Mouse (Mus musculus) midbrain, embryonic 14.5 days (tissue): Measurements from ENCODE around the gene Prtg. TPM values are rescaled to one million over a fixed set of nuclear protein-coding genes. Genes with fewer than 3 reads are reported as not detected.

Source experiments
- ATAC-seq: fragments of 200-750 bp; cut with Nextera tagmentation; 2 replicates; pipeline ENCODE4 v1.8.0; 2017; ENCODE audit warnings: moderate number of reproducible peaks, moderate library complexity; ENCODE audit not compliant: low FRiP score, low TSS enrichment
- DNase-seq: peaks from one replicate; pipeline ENCODE4 v3.0.0-alpha.2; 2015
- H3K27ac ChIP-seq: fragments of 300-500 bp; sonication (generic); replicated peaks from 2 replicates; pipeline ENCODE4 v1.5.1; 2014; ENCODE audit warnings: mild to moderate bottlenecking, low read depth, low read length, moderate library complexity
- H3K27me3 ChIP-seq: fragments of 300-500 bp; sonication (generic); 2 replicates; pipeline ENCODE4 v1.6.1; 2014; ENCODE audit warnings: low read length, control low read depth, mixed read lengths; ENCODE audit not compliant: control insufficient read depth, insufficient read depth
- H3K36me3 ChIP-seq: fragments of 300-500 bp; sonication (generic); 2 replicates; pipeline ENCODE4 v1.6.1; 2014; ENCODE audit warnings: low read length, control low read depth; ENCODE audit not compliant: control insufficient read depth, insufficient read depth
- H3K4me1 ChIP-seq: fragments of 300-500 bp; sonication (generic); 2 replicates; pipeline ENCODE4 v1.6.1; 2014; ENCODE audit warnings: mild to moderate bottlenecking, antibody characterized with exemption, low read length, control low read depth; ENCODE audit not compliant: control insufficient read depth, insufficient read depth
- H3K4me2 ChIP-seq: fragments of 300-500 bp; sonication (generic); 2 replicates; pipeline ENCODE4 v1.6.1; 2014; ENCODE audit warnings: mild to moderate bottlenecking, low read length, moderate library complexity
- H3K4me3 ChIP-seq: fragments of 300-500 bp; sonication (generic); replicated peaks from 2 replicates; pipeline ENCODE4 v1.5.1; 2014; ENCODE audit warnings: low read depth, low read length
- H3K9ac ChIP-seq: fragments of 300-500 bp; sonication (generic); replicated peaks from 2 replicates; pipeline ENCODE4 v1.6.1; 2014; ENCODE audit warnings: mild to moderate bottlenecking, low read length, moderate library complexity
- H3K9me3 ChIP-seq: fragments of 300-500 bp; sonication (generic); 2 replicates; pipeline ENCODE4 v1.6.1; 2016; ENCODE audit warnings: low read length, control low read depth, mixed read lengths; ENCODE audit not compliant: control insufficient read depth
- WGBS: fragments of 180-500 bp; shearing (Covaris S2); extraction: QIAGEN DNeasy Blood & Tissue Kit; methylation state at CpG from one replicate; pipeline ENCODE4 v1.1.7; 2014; 5-methylcytosine and 5-hydroxymethylcytosine counted together
- polyA plus RNA-seq: library from polyadenylated mRNA; unstranded; fragments of >200 nt; fragmentation: Nextera tagmentation; extraction: Ambion mirVana; gene quantifications from 2 replicates; pipeline ENCODE4 v1.2.1, GENCODE M21; 2014

Prtg gene
- polyA plus RNA-seq, 1 experiment from 2014 or later, result 0.54 TPM

DNA sequence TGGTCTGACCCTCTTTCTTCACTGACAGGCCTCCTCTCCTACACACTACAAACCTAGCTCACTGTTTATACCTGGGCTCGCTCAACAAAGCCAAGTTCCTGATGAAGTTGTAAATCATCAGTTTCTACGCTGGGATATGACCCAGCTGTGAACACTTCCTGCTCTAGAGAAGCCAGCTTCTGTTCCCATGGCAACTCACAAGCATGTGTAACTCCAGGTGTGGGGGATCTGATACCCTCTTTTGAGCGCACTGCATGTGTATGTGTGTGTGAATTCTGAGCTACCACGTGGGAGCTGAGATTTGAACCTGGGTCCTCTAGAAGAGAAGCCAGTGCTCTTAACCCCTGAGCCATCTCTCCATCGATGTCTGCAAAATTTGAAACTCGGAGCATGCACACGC lies 142.9 kb downstream of the Prtg start:
- Histone ChIP-seq H3K4me2 (no peak overlapping the region), H3K9ac (no peak overlapping the region), H3K27me3 (no peaks in the 10 kb centered on the region), H3K27ac (no peak overlapping the region), H3K9me3 (no peaks in the 10 kb centered on the region), H3K36me3 (peaks cover 23% of the 10 kb centered on the region), H3K4me1 (no peaks in the 10 kb centered on the region), H3K4me3 (no peak overlapping the region)
- ATAC-seq (no peak), DNase-seq (no peak)
- WGBS, result 76% methylated on average over 7 of the region's 7 CpGs

GRCm38 (mm10) chr9:72954746-72955145 lies 148.1 kb downstream of the Prtg start:
- Histone ChIP-seq H3K27me3 (no peaks in the 10 kb centered on the region), H3K4me3 (no peak overlapping the region), H3K9ac (no peak overlapping the region), H3K27ac (no peak overlapping the region), H3K9me3 (no peaks in the 10 kb centered on the region), H3K4me1 (peaks cover 9% of the 10 kb centered on the region), H3K4me2 (no peak overlapping the region), H3K36me3 (no peaks in the 10 kb centered on the region)
- 68% methylated on average over 2 of the region's 2 CpGs for WGBS
- DNase-seq (peak; percentile 62), ATAC-seq (no peak)

- WGBS, result 22% methylated on average over 1 of the region's 1 CpGs
- no peaks in the 10 kb centered on the region for H3K36me3 ChIP-seq
- no peak overlapping the region for H3K9ac ChIP-seq
- H3K27me3 ChIP-seq, result no peaks in the 10 kb centered on the region
- no peak overlapping the region for H3K27ac ChIP-seq
- ATAC-seq, result no peak
- no peaks in the 10 kb centered on the region for H3K9me3 ChIP-seq
- H3K4me1 ChIP-seq, result peaks cover 9% of the 10 kb centered on the region
- peak; percentile 68 for DNase-seq
- no peak overlapping the region for H3K4me3 ChIP-seq
- H3K4me2 ChIP-seq, result no peak overlapping the region
Measured at GRCm38 (mm10) chr9:72955546-72955945, 148.9 kb downstream of the Prtg start.

DNA sequence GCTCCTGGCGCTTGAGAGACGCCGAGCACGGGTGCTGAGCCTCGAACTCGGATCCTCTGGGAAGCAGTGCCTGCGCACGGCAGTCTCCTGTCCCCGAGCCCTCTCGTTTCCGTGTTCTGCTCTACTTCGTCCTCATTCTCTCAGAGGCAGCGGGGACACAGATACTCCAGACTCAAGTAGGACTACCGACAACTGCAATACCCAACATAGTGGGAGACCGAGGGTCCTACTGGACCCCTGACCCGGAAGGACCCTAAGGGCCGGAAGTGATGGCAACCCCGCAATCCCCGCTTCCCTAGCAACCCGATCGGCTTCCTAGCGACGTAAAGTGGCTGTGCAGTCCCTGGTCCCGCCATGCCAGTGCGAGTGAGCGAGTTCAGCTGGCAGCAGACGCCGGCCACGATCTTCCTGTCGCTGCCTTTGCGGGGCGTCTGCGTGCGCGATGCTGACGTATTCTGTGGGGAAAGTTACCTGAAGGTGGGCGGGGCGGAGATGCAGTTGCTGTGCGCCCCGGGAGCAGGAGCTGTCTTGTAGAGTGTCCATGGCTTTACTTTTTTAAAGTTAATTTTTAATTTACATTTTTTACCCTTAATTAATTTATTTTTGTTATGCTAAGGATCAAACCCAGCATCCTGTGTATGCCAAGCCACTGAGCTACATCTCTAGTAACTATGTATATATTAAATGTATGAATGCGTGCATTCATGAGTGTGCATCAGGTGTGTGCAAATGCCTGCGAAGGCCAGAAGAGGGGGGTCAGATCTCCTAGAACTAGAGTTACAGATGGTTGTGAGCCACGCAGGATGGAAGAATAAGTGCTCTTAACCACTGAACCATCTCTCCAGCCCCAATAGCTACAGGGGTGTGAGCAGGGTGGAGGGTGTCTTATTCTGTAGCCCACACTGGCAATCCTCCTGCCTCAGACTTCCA lies 152.1 kb downstream of the Prtg start, which contains the start of the genes Dyx1c1 and Gm44503:
TSS of gene Dyx1c1 (plus strand) at position 265 of the 930 bp plus-strand sequence.
TSS of gene Gm44503 (plus strand) at position 332 of the 930 bp plus-strand sequence.
- Histone ChIP-seq H3K9me3 (no peaks in the 10 kb centered on the region), H3K27ac (peak within 1 kb of the TSS; percentile 68), H3K27me3 (no peaks in the 10 kb centered on the region), H3K4me1 (peaks cover 9% of the 10 kb centered on the region), H3K4me2 (peak within 1 kb of the TSS; percentile 78), H3K9ac (peak within 1 kb of the TSS; percentile 54), H3K4me3 (peak within 1 kb of the TSS; percentile 62), H3K36me3 (no peaks in the 10 kb centered on the region)
- DNase-seq (peak; percentile 94), ATAC-seq (peak; percentile 91)
- 2% methylated on average over 43 of the region's 43 CpGs for WGBS

- no peak overlapping the region for H3K9ac ChIP-seq
- no peaks in the 10 kb centered on the region for H3K27me3 ChIP-seq
- no peak overlapping the region for H3K4me2 ChIP-seq
- no peak overlapping the region for H3K4me3 ChIP-seq
- H3K9me3 ChIP-seq, result no peaks in the 10 kb centered on the region
- ATAC-seq (no peak), DNase-seq (no peak)
- WGBS, result 77% methylated on average over 8 of the region's 8 CpGs
- peaks cover 9% of the 10 kb centered on the region for H3K4me1 ChIP-seq
- no peaks in the 10 kb centered on the region for H3K36me3 ChIP-seq
- H3K27ac ChIP-seq, result no peak overlapping the region
Measured at GRCm38 (mm10) chr9:72961346-72961745, 154.7 kb downstream of the Prtg start.

GRCm38 (mm10) chr9:72961959-72962358 lies 155.3 kb downstream of the Prtg start:
- no peaks in the 10 kb centered on the region for H3K27me3 ChIP-seq
- DNase-seq (no peak), ATAC-seq (no peak)
- no peak overlapping the region for H3K4me3 ChIP-seq
- no peak overlapping the region for H3K9ac ChIP-seq
- no peaks in the 10 kb centered on the region for H3K9me3 ChIP-seq
- H3K36me3 ChIP-seq, result no peaks in the 10 kb centered on the region
- H3K27ac ChIP-seq, result no peak overlapping the region
- WGBS, result 78% methylated on average over 15 of the region's 15 CpGs
- peaks cover 9% of the 10 kb centered on the region for H3K4me1 ChIP-seq
- H3K4me2 ChIP-seq, result no peak overlapping the region

Other genes starting within 250 kb of the Prtg start
- 351 and 564 TPM in 2 replicates for gene Nedd4, start 144.5 kb upstream of the Prtg start, polyA plus RNA-seq
- 15.5 and 16.3 TPM in 2 replicates for gene Pygo1, start 118.8 kb downstream of the Prtg start, polyA plus RNA-seq
- 1.7 and 1.8 TPM in 2 replicates for gene Dyx1c1, start 151.9 kb downstream of the Prtg start, polyA plus RNA-seq
- gene Gm44503, start 152.0 kb downstream of the Prtg start, polyA plus RNA-seq, result not detected in 2 replicates
- gene Ccpg1os, start 178.5 kb downstream of the Prtg start, polyA plus RNA-seq, result 20.8 and 25.2 TPM in 2 replicates
- gene Ccpg1, start 178.6 kb downstream of the Prtg start, polyA plus RNA-seq, result 28.4 and 44.1 TPM in 2 replicates
- gene Pigb, start 233.5 kb downstream of the Prtg start, polyA plus RNA-seq, result 13.6 and 16.8 TPM in 2 replicates
- 0.74 and 1.0 TPM in 2 replicates for gene Rab27a, start 238.0 kb downstream of the Prtg start, polyA plus RNA-seq